Mouse (Mus musculus): ENCODE results near the gene Spen. TPM values are rescaled to one million over a fixed set of nuclear protein-coding genes. Genes with fewer than 3 reads are reported as not detected.
"Not testable (repeated sequence)": the region's sequence is repeated elsewhere in the genome, so short reads cannot be mapped to it uniquely, and the experiment has no call there.

Gene Spen
- polyA plus RNA-seq, 1 experiment from 2014 or later = 12.8 TPM

- no peak overlapping the region for H3K4me3 ChIP-seq (ENCODE audit: low read depth, low read length)
- peak overlapping the region; percentile 40; the same call in 1 of the 2 replicates for H3K27ac ChIP-seq (ENCODE audit: low read depth)
- DNase-seq (ENCODE audit: low spot score) = no peak
- 72% methylated on average over 7 of the region's 7 CpGs for WGBS
- H3K36me3 ChIP-seq (ENCODE audit: control insufficient read depth, insufficient read depth, low read length) = peaks cover 18% of the 10 kb centered on the region
- H3K4me2 ChIP-seq (ENCODE audit: low read length) = no peak overlapping the region
- H3K4me1 ChIP-seq (replicated peaks; ENCODE audit: control insufficient read depth, insufficient read depth, low read length) = 0 out of 2 replicates have a peak, but pooled peaks cover 9% of the 10 kb centered on the region
- H3K9me3 ChIP-seq (ENCODE audit: control insufficient read depth, low read length) = no peaks in the 10 kb centered on the region
- ATAC-seq (replicated peaks; ENCODE audit: low FRiP score, low TSS enrichment, low read depth) = no peak
- H3K9ac ChIP-seq (ENCODE audit: low read length) = no peak overlapping the region
- H3K27me3 ChIP-seq (replicated peaks; ENCODE audit: control insufficient read depth, insufficient read depth, low read length) = no peaks in the 10 kb centered on the region
These were observed 34.4 kb upstream of the Spen start for GRCm38 (mm10) chr4:141572668-141573358.

DNA sequence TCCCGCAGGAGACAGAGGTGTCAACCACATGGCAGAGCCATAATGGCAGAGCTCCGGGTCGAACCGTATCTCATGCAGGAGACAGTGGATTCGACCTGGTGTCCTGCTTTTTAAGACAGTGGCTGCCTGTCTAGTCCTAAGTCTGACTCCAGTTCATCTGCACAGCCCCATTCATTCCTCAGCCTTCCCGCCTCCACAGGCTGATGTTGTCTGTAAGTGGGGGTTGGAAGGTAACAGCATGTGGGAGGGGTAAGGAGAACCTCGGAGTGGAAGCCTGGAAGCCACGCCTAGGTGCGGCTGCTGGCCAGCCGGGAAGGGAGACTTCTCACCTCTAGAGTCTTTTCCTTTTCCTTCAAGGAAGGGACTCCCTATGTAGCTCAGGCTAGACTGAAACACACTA is 33.5 kb upstream of the Spen start:
- H3K9me3 ChIP-seq (ENCODE audit: control insufficient read depth, low read length) = no peaks in the 10 kb centered on the region
- ATAC-seq (replicated peaks; ENCODE audit: low FRiP score, low TSS enrichment, low read depth) (0 out of 2 replicates have a peak, but pooled peaks have one; percentile 12), DNase-seq (ENCODE audit: low spot score) (no peak)
- peaks cover 9% of the 10 kb centered on the region for H3K36me3 ChIP-seq (ENCODE audit: control insufficient read depth, insufficient read depth, low read length)
- no peak overlapping the region for H3K9ac ChIP-seq (ENCODE audit: low read length)
- no peak overlapping the region for H3K4me3 ChIP-seq (ENCODE audit: low read depth, low read length)
- 0 out of 2 replicates have a peak, but pooled peaks cover 9% of the 10 kb centered on the region for H3K4me1 ChIP-seq (replicated peaks; ENCODE audit: control insufficient read depth, insufficient read depth, low read length)
- H3K27ac ChIP-seq (ENCODE audit: low read depth) = no peak overlapping the region
- 56% methylated on average over 10 of the region's 10 CpGs for WGBS
- H3K27me3 ChIP-seq (replicated peaks; ENCODE audit: control insufficient read depth, insufficient read depth, low read length) = no peaks in the 10 kb centered on the region
- H3K4me2 ChIP-seq (ENCODE audit: low read length) = no peak overlapping the region

GRCm38 (mm10) chr4:141571337-141571739 is 32.9 kb upstream of the Spen start:
- ATAC-seq (replicated peaks; ENCODE audit: low FRiP score, low TSS enrichment, low read depth) (no peak), DNase-seq (ENCODE audit: low spot score) (no peak)
- 55% methylated on average over 6 of the region's 6 CpGs for WGBS
- Histone ChIP-seq H3K4me3 (ENCODE audit: low read depth, low read length) (no peak overlapping the region), H3K4me1 (replicated peaks; ENCODE audit: control insufficient read depth, insufficient read depth, low read length) (0 out of 2 replicates have a peak, but pooled peaks cover 9% of the 10 kb centered on the region), H3K4me2 (ENCODE audit: low read length) (no peak overlapping the region), H3K36me3 (ENCODE audit: control insufficient read depth, insufficient read depth, low read length) (peaks cover 3% of the 10 kb centered on the region), H3K9me3 (ENCODE audit: control insufficient read depth, low read length) (no peaks in the 10 kb centered on the region), H3K27ac (ENCODE audit: low read depth) (no peak overlapping the region), H3K9ac (ENCODE audit: low read length) (no peak overlapping the region), H3K27me3 (replicated peaks; ENCODE audit: control insufficient read depth, insufficient read depth, low read length) (no peaks in the 10 kb centered on the region)

- DNase-seq (ENCODE audit: low spot score) (no peak), ATAC-seq (replicated peaks; ENCODE audit: low FRiP score, low TSS enrichment, low read depth) (no peak)
- H3K27me3 ChIP-seq (replicated peaks; ENCODE audit: control insufficient read depth, insufficient read depth, low read length) = no peaks in the 10 kb centered on the region
- H3K9ac ChIP-seq (ENCODE audit: low read length) = no peak overlapping the region
- H3K36me3 ChIP-seq (ENCODE audit: control insufficient read depth, insufficient read depth, low read length) = no peaks in the 10 kb centered on the region
- H3K27ac ChIP-seq (ENCODE audit: low read depth) = no peak overlapping the region
- 85% methylated on average over 1 of the region's 1 CpGs for WGBS
- H3K4me1 ChIP-seq (replicated peaks; ENCODE audit: control insufficient read depth, insufficient read depth, low read length) = 0 out of 2 replicates have a peak, but pooled peaks cover 9% of the 10 kb centered on the region
- no peaks in the 10 kb centered on the region for H3K9me3 ChIP-seq (ENCODE audit: control insufficient read depth, low read length)
- H3K4me3 ChIP-seq (ENCODE audit: low read depth, low read length) = no peak overlapping the region
- H3K4me2 ChIP-seq (ENCODE audit: low read length) = no peak overlapping the region
These were observed 32.4 kb upstream of the Spen start for GRCm38 (mm10) chr4:141570821-141571220.

- no peak for DNase-seq (ENCODE audit: low spot score)
- 53% methylated on average over 6 of the region's 6 CpGs for WGBS
- ATAC-seq (replicated peaks; ENCODE audit: low FRiP score, low TSS enrichment, low read depth) = no peak
- no peak overlapping the region for H3K4me2 ChIP-seq (ENCODE audit: low read length)
- H3K4me3 ChIP-seq (ENCODE audit: low read depth, low read length) = no peak overlapping the region
- H3K27me3 ChIP-seq (replicated peaks; ENCODE audit: control insufficient read depth, insufficient read depth, low read length) = no peaks in the 10 kb centered on the region
- H3K36me3 ChIP-seq (ENCODE audit: control insufficient read depth, insufficient read depth, low read length) = no peaks in the 10 kb centered on the region
- no peak overlapping the region for H3K9ac ChIP-seq (ENCODE audit: low read length)
- no peak overlapping the region for H3K27ac ChIP-seq (ENCODE audit: low read depth)
- no peaks in the 10 kb centered on the region for H3K9me3 ChIP-seq (ENCODE audit: control insufficient read depth, low read length)
- H3K4me1 ChIP-seq (replicated peaks; ENCODE audit: control insufficient read depth, insufficient read depth, low read length) = 0 out of 2 replicates have a peak, but pooled peaks cover 10% of the 10 kb centered on the region
These were observed 31.6 kb upstream of the Spen start for GRCm38 (mm10) chr4:141570004-141570403.

- H3K36me3 ChIP-seq (ENCODE audit: control insufficient read depth, insufficient read depth, low read length) = no peaks in the 10 kb centered on the region
- ATAC-seq (replicated peaks; ENCODE audit: low FRiP score, low TSS enrichment, low read depth) = no peak
- H3K9ac ChIP-seq (ENCODE audit: low read length) = no peak overlapping the region
- H3K9me3 ChIP-seq (ENCODE audit: control insufficient read depth, low read length) = no peaks in the 10 kb centered on the region
- H3K4me3 ChIP-seq (ENCODE audit: low read depth, low read length) = no peak overlapping the region
- H3K27me3 ChIP-seq (replicated peaks; ENCODE audit: control insufficient read depth, insufficient read depth, low read length) = no peaks in the 10 kb centered on the region
- H3K4me2 ChIP-seq (ENCODE audit: low read length) = no peak overlapping the region
- 88% methylated on average over 5 of the region's 5 CpGs for WGBS
- DNase-seq (ENCODE audit: low spot score) = no peak
- H3K4me1 ChIP-seq (replicated peaks; ENCODE audit: control insufficient read depth, insufficient read depth, low read length) = 0 out of 2 replicates have a peak, but pooled peaks cover 10% of the 10 kb centered on the region
- no peak overlapping the region for H3K27ac ChIP-seq (ENCODE audit: low read depth)
These were observed 30.6 kb upstream of the Spen start for GRCm38 (mm10) chr4:141568966-141569365.

GRCm38 (mm10) chr4:141567174-141567573 is 28.8 kb upstream of the Spen start:
- 89% methylated on average over 7 of the region's 7 CpGs for whole genome bisulfite sequencing
- not testable (repeated sequence) for ATAC-seq (replicated peaks; ENCODE audit: low FRiP score, low TSS enrichment, low read depth)

GRCm38 (mm10) chr4:141566187-141566586 is 27.8 kb upstream of the Spen start:
- ATAC-seq (replicated peaks; ENCODE audit: low FRiP score, low TSS enrichment, low read depth) (no peak), DNase-seq (ENCODE audit: low spot score) (no peak)
- Histone ChIP-seq H3K36me3 (ENCODE audit: control insufficient read depth, insufficient read depth, low read length) (no peaks in the 10 kb centered on the region), H3K4me2 (ENCODE audit: low read length) (no peak overlapping the region), H3K27me3 (replicated peaks; ENCODE audit: control insufficient read depth, insufficient read depth, low read length) (no peaks in the 10 kb centered on the region), H3K27ac (ENCODE audit: low read depth) (no peak overlapping the region), H3K4me3 (ENCODE audit: low read depth, low read length) (no peak overlapping the region), H3K4me1 (replicated peaks; ENCODE audit: control insufficient read depth, insufficient read depth, low read length) (0 out of 2 replicates have a peak, but pooled peaks cover 2% of the 10 kb centered on the region), H3K9ac (ENCODE audit: low read length) (no peak overlapping the region), H3K9me3 (ENCODE audit: control insufficient read depth, low read length) (no peaks in the 10 kb centered on the region)
- WGBS = 83% methylated on average over 6 of the region's 6 CpGs

More at GRCm38 (mm10) chr4:141567174-141567573, 28.8 kb upstream of the Spen start:
- DNase-seq (ENCODE audit: low spot score); H3K9ac ChIP-seq (ENCODE audit: low read length); H3K27ac ChIP-seq (ENCODE audit: low read depth); H3K36me3 ChIP-seq (ENCODE audit: control insufficient read depth, insufficient read depth, low read length); H3K4me3 ChIP-seq (ENCODE audit: low read depth, low read length); H3K4me1 ChIP-seq (replicated peaks; ENCODE audit: control insufficient read depth, insufficient read depth, low read length); H3K9me3 ChIP-seq (ENCODE audit: control insufficient read depth, low read length); H3K27me3 ChIP-seq (replicated peaks; ENCODE audit: control insufficient read depth, insufficient read depth, low read length); H3K4me2 ChIP-seq (ENCODE audit: low read length): not testable (repeated sequence)

DNA sequence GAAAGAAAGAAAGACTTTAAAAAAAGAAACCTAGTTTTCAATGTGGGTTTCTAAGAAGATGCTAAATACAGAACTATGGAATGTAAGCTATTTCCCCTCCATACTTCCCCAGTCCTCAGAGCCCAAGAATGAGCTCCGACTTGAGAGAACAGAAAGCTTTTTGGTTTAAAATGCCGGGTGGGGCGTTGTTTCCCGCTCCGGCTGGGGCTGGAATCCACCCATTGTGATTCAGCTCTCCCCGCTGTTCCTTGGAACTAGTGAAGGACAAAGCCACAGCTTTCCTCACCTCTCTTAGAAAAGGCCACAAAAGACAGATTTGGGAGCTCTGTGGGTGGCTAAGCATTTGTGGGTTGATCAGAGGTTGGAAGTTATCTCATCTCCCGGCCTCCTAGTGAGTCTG is 26.9 kb upstream of the Spen start:
- no peak for ATAC-seq (replicated peaks; ENCODE audit: low FRiP score, low TSS enrichment, low read depth)
- WGBS = 62% methylated on average over 7 of the region's 7 CpGs
- Histone ChIP-seq H3K27me3 (replicated peaks; ENCODE audit: control insufficient read depth, insufficient read depth, low read length) (no peaks in the 10 kb centered on the region), H3K9me3 (ENCODE audit: control insufficient read depth, low read length) (no peaks in the 10 kb centered on the region), H3K9ac (ENCODE audit: low read length) (no peak overlapping the region), H3K27ac (ENCODE audit: low read depth) (peak overlapping the region; percentile 24; the same call in 1 of the 2 replicates), H3K4me2 (ENCODE audit: low read length) (no peak overlapping the region), H3K36me3 (ENCODE audit: control insufficient read depth, insufficient read depth, low read length) (no peaks in the 10 kb centered on the region), H3K4me3 (ENCODE audit: low read depth, low read length) (no peak overlapping the region), H3K4me1 (replicated peaks; ENCODE audit: control insufficient read depth, insufficient read depth, low read length) (0 out of 2 replicates have a peak, but pooled peaks cover 2% of the 10 kb centered on the region)
- no peak for DNase-seq (ENCODE audit: low spot score)

Measured in intestine, embryonic 14.5 days (tissue).